Mouse (Mus musculus) ES-Bruce4 (cell line): ENCODE results near the gene Ankrd11.

ENCODE experiments used
- CTCF ChIP-seq: IDR thresholded peaks from one replicate; pipeline ENCODE4 v1.8.1; 2011; ENCODE audit warnings: low read depth, low read length
- EP300 ChIP-seq: IDR thresholded peaks from 2 replicates; pipeline ENCODE4 v1.6.1; 2011; ENCODE audit warnings: low read depth, low read length; ENCODE audit not compliant: insufficient read depth
- POLR2A ChIP-seq: IDR thresholded peaks from one replicate; pipeline ENCODE4 v1.8.1; 2011; ENCODE audit warnings: low read length; ENCODE audit not compliant: insufficient read depth

GRCm38 (mm10) chr8:122847829-122848561 lies 194.1 kb downstream of the Ankrd11 start, which contains the start of gene Cdh15:
- TF ChIP-seq POLR2A (no peak), CTCF (no peak), EP300 (no peak)
